Mouse (Mus musculus) neural tube, embryonic 13.5 days (tissue): ENCODE data around the gene Dusp13. TPM values are rescaled to one million over a fixed set of nuclear protein-coding genes. Genes with fewer than 3 reads are reported as not detected.
A peak's percentile ranks its signal among the peaks of the same experiment; 100 is the strongest.

ENCODE experiments used
- ATAC-seq: fragments of 200-750 bp; cut with Nextera tagmentation; 2 replicates; pipeline ENCODE4 v1.8.0; 2017; ENCODE audit warnings: low read depth, mild to moderate bottlenecking, moderate TSS enrichment, moderate library complexity
- H3K27ac ChIP-seq: fragments of 300-500 bp; sonication (generic); replicated peaks from 2 replicates; pipeline ENCODE4 v1.5.1; 2015; ENCODE audit warnings: moderate library complexity, mild to moderate bottlenecking, inconsistent platforms
- H3K27me3 ChIP-seq: fragments of 300-500 bp; sonication (generic); 2 replicates; pipeline ENCODE4 v1.6.1; 2015; ENCODE audit warnings: mild to moderate bottlenecking, inconsistent platforms
- H3K36me3 ChIP-seq: fragments of 300-500 bp; sonication (generic); 2 replicates; pipeline ENCODE4 v1.6.1; 2015; ENCODE audit warnings: mild to moderate bottlenecking, inconsistent platforms
- H3K4me1 ChIP-seq: fragments of 300-500 bp; sonication (generic); replicated peaks from 2 replicates; pipeline ENCODE4 v1.6.1; 2015; ENCODE audit warnings: inconsistent platforms
- H3K4me2 ChIP-seq: fragments of 300-500 bp; sonication (generic); 2 replicates; pipeline ENCODE4 v1.6.1; 2015; ENCODE audit warnings: inconsistent platforms, mild to moderate bottlenecking, moderate library complexity
- H3K4me3 ChIP-seq: fragments of 300-500 bp; sonication (generic); 2 replicates; pipeline ENCODE4 v1.5.1; 2015; ENCODE audit warnings: mild to moderate bottlenecking, inconsistent platforms
- H3K9ac ChIP-seq: fragments of 300-500 bp; sonication (generic); 2 replicates; pipeline ENCODE4 v1.6.1; 2015; ENCODE audit warnings: moderate library complexity, mild to moderate bottlenecking, inconsistent platforms
- H3K9me3 ChIP-seq: fragments of 300-500 bp; sonication (generic); 2 replicates; pipeline ENCODE4 v1.6.1; 2016; ENCODE audit warnings: inconsistent platforms
- WGBS: fragments of 180-500 bp; shearing (Covaris S2); methylation state at CpG from one replicate; pipeline ENCODE4 v1.1.7; 2015; 5-methylcytosine and 5-hydroxymethylcytosine counted together
- polyA plus RNA-seq: library from polyadenylated mRNA; unstranded; fragments of >200 nt; fragmentation: Nextera tagmentation; extraction: Ambion mirVana; gene quantifications from 2 replicates; pipeline ENCODE4 v1.2.1, GENCODE M21; 2015

The Dusp13 gene
- polyA plus RNA-seq, 1 experiment from 2014 or later = not detected

DNA sequence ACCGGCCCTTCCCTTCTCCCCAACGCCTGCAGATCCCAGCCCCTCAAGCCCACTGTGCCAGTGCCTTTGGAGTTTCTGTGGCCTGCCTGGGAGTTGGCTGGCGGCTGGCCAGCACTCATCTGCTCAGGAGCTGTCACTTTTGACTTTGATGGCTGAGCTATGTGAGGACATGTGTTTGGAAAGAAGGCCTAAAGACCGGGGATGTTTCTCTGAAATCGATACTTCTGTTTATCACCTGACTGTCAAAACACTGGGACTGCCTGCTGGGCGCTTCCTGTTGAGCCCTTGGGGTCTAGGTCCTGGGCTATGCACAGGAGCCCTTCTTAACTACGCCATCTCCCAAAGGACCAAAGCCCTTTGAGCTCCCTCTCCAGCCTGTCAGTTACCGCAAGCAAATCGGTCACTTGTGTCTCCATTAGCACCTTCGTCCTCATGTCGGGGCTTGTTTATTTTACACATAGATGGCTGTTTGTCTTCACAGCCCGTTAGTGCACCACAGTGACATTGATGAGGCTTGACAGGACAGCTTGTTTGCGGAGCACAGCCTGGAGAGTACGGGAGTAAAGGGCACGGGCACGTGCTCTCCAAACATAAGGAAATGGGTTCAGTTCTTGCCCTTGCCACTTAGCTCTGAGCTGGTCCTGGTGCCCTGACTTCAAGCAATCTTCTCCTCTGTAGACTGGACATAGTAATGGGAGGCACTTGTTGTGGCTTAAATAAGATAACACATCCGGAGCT is 31.2 kb downstream of the Dusp13 start:
- ATAC-seq = no peak
- 0 out of 2 replicates have a peak, but pooled peaks cover 4% of the 10 kb centered on the region for H3K4me1 ChIP-seq
- H3K9me3 ChIP-seq = no peaks in the 10 kb centered on the region
- H3K4me3 ChIP-seq = no peak overlapping the region
- no peaks in the 10 kb centered on the region for H3K27me3 ChIP-seq
- no peak overlapping the region for H3K4me2 ChIP-seq
- WGBS = 74% methylated on average over 17 of the region's 17 CpGs
- no peak overlapping the region for H3K27ac ChIP-seq
- H3K36me3 ChIP-seq = no peaks in the 10 kb centered on the region
- H3K9ac ChIP-seq = no peak overlapping the region

DNA sequence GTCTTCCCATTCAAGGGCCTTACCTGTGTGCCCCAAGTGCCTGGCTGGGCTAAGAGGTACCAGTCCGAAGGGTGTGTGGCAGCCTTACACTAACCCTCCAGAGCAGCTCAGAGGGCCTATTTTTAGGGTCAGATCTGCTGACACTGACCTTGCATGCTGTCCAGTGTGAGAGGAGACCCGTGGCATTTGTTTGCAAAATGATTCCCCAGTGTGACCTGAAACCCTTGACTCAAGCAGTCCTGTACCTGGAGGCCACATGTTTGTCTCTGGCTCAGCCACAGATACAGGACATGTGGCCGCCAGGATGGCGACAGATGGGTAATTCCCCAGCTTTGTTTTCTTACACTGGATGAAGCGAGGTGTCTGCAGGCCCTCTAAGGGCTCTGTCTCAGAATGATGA is 36.5 kb downstream of the Dusp13 start, which contains the start of gene Dupd1:
Gene Dupd1 (minus strand): TSS at position 91 of the 400 bp plus-strand sequence.
- Histone ChIP-seq H3K27me3 (no peaks in the 10 kb centered on the region), H3K9ac (no peak within 1 kb of the TSS), H3K4me2 (no peak within 1 kb of the TSS), H3K9me3 (no peaks in the 10 kb centered on the region), H3K4me3 (no peak within 1 kb of the TSS), H3K27ac (no peak within 1 kb of the TSS), H3K4me1 (no peaks in the 10 kb centered on the region), H3K36me3 (no peaks in the 10 kb centered on the region)
- 71% methylated on average over 5 of the region's 5 CpGs for WGBS
- no peak for ATAC-seq

- Histone ChIP-seq H3K4me3 (no peak overlapping the region), H3K9me3 (no peaks in the 10 kb centered on the region), H3K9ac (no peak overlapping the region), H3K27me3 (no peaks in the 10 kb centered on the region), H3K4me1 (peaks cover 10% of the 10 kb centered on the region; the same call in 1 of the 2 replicates), H3K27ac (no peak overlapping the region), H3K4me2 (no peak overlapping the region), H3K36me3 (no peaks in the 10 kb centered on the region)
- no peak for ATAC-seq
- WGBS = 67% methylated on average over 2 of the region's 2 CpGs
These were observed 39.8 kb downstream of the Dusp13 start for GRCm38 (mm10) chr14:21711231-21711630.

DNA sequence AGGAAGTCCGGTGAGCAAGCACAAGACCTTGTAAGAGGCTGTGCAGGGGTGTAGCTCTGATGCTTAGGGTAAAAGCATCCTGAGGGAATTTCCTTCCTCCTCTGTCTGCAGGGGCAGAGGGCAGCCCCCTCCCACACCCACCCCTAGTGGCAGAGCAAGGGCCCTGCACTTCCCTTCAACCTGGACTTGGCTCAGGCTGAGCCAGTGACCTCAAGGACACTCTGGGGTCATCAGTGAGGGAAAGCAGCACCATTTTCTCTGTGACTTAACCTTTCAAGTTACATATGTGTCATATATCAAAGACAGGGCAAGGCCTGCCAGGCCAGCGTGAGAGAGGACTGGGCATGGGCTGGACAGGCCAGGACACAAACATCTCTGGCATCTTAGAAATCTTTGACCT is 41.4 kb downstream of the Dusp13 start:
- Histone ChIP-seq H3K27me3 (no peaks in the 10 kb centered on the region), H3K9ac (no peak overlapping the region), H3K4me2 (no peak overlapping the region), H3K27ac (no peak overlapping the region), H3K4me1 (peaks cover 10% of the 10 kb centered on the region; the same call in 1 of the 2 replicates), H3K36me3 (no peaks in the 10 kb centered on the region), H3K4me3 (no peak overlapping the region), H3K9me3 (no peaks in the 10 kb centered on the region)
- no peak for ATAC-seq
- WGBS = 65% methylated on average over 2 of the region's 2 CpGs

DNA sequence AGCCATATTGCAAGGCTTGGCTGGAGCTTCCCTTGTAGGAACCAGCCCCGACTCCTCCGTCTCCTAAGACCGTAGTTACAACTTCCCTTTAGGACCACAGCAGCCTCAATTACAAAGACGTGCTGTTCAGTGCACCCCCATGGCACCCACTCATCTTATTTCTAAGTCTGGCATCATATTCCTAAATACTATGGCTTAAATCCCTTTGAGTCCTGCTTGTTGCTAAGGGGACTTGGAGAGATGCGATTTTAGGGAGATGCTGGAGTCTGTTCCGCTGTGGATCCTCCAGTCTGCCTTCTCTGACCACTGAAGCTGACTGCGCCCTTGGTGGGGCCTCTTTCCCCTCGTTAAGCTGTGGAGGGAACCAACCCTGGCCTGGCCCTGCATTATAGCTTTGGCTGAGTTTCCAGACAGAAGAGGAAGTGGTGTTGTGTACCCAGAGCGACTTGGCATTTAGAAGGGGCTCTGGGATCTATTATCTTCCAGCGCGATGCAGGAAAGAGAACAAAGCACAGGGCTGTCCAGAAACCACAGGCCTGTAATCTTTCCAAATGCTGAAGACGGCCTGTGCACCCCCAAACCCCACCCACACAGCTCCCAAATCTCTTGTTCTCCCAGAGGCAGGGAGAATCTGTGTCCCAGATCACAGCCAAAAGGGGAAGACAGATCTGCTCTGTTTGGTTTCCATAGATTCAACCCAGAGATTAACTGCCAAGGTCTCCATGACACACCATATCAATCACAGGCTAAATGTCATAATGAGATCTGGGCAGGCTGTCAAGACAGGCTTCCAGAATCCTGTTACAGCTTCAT is 44.0 kb downstream of the Dusp13 start:
- no peak overlapping the region for H3K4me2 ChIP-seq

DNA sequence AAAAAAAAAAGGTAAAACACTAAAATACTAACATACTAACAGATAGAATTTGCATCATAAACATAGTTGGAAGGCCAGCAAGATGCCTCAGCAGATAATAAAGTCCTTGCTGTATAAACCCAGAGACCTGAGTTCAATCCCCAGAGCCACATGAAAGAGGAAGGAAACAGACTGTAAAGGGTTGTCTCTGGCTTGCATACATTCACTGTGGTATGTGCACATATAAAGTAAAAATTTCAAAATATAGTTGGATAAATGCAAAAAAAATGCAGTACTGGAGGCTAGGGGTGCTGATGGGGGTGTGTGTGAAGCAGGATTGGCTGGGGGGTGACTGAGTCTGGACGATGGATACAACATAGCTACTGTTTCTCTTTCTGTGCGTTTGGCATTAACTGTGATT is 45.5 kb downstream of the Dusp13 start:
- Histone ChIP-seq H3K27me3 (no peaks in the 10 kb centered on the region), H3K4me3 (no peak overlapping the region), H3K9ac (no peak overlapping the region), H3K9me3 (no peaks in the 10 kb centered on the region), H3K4me2 (no peak overlapping the region), H3K36me3 (no peaks in the 10 kb centered on the region), H3K27ac (no peak overlapping the region), H3K4me1 (peaks cover 10% of the 10 kb centered on the region; the same call in 1 of the 2 replicates)
- ATAC-seq = no peak
- WGBS = 87% methylated on average over 2 of the region's 2 CpGs

More for the DNA sequence above, 44.0 kb downstream of the Dusp13 start:
- Histone ChIP-seq H3K27ac (peak overlapping the region; percentile 67), H3K4me1 (peaks cover 10% of the 10 kb centered on the region; the same call in 1 of the 2 replicates), H3K9me3 (no peaks in the 10 kb centered on the region), H3K4me3 (no peak overlapping the region), H3K27me3 (no peaks in the 10 kb centered on the region), H3K9ac (no peak overlapping the region), H3K36me3 (no peaks in the 10 kb centered on the region)
- no peak for ATAC-seq
- WGBS = 58% methylated on average over 12 of the region's 12 CpGs

- peaks cover 10% of the 10 kb centered on the region; the same call in 1 of the 2 replicates for H3K4me1 ChIP-seq
- no peak overlapping the region for H3K4me2 ChIP-seq
- H3K36me3 ChIP-seq = no peaks in the 10 kb centered on the region
- H3K27me3 ChIP-seq = no peaks in the 10 kb centered on the region
- WGBS = 84% methylated on average over 5 of the region's 5 CpGs
- H3K27ac ChIP-seq = no peak overlapping the region
- no peak for ATAC-seq
- no peaks in the 10 kb centered on the region for H3K9me3 ChIP-seq
- H3K9ac ChIP-seq = no peak overlapping the region
- H3K4me3 ChIP-seq = no peak overlapping the region
These were observed 47.7 kb downstream of the Dusp13 start for GRCm38 (mm10) chr14:21703255-21703654.

DNA sequence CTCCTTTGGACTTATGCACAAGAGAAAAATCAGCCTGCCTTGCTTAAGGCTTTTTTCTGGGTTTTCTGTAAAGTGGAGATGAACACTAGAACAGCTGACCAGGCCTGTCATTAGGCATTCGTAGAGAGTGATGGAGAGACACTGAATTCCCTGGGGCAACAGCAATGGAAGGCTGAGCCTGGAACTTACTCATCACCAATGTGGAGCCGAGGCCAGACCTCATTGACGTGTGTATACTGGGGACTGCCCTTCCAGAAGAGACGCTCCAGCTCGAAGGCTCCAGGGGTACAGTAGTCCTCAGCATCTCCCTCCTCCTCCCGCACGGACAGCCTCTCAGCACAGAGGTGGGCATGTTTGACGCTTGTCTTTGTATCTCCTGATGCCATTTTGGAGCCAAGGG is 48.3 kb downstream of the Dusp13 start:
- H3K36me3 ChIP-seq = no peaks in the 10 kb centered on the region
- no peak overlapping the region for H3K4me3 ChIP-seq
- no peak for ATAC-seq
- H3K4me1 ChIP-seq = peaks cover 10% of the 10 kb centered on the region; the same call in 1 of the 2 replicates
- H3K4me2 ChIP-seq = no peak overlapping the region
- no peaks in the 10 kb centered on the region for H3K27me3 ChIP-seq
- no peaks in the 10 kb centered on the region for H3K9me3 ChIP-seq
- WGBS = 83% methylated on average over 8 of the region's 8 CpGs
- H3K27ac ChIP-seq = no peak overlapping the region
- H3K9ac ChIP-seq = no peak overlapping the region

DNA sequence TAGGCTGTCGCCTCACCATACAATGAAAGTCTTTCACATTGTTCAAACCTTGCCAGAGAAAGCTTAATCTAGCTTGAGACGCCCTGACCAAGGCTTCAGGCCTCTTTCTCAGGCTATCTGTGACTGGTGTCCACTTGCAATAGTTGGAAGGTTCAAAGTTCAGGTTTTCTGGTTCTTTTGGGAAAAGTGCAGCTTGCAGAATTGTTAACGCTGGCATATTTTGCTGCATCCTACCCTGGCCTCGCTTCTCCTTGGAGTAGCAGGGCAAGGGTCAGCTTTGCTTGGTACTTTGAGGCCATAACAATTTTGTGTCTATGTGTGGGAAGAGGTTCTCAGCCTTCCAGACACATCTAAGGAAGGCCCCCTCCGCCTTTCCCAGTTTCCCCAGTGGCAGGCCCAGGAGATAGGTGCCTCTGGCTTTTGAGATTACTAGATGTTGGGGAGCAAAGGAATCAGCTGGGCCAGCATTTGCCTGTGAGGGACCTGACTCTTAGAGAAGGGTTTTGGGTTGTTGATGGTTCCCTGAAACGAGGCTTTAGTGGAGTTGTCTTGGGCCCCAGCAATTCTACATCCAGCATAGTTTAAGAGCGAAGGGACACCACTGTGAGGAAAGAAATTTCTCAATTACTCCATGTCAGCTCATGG is 54.7 kb downstream of the Dusp13 start:
- no peak overlapping the region for H3K9ac ChIP-seq
- no peak overlapping the region for H3K4me3 ChIP-seq
- H3K27me3 ChIP-seq = no peaks in the 10 kb centered on the region
- no peak for ATAC-seq
- H3K4me2 ChIP-seq = no peak overlapping the region
- no peaks in the 10 kb centered on the region for H3K9me3 ChIP-seq
- H3K4me1 ChIP-seq = no peaks in the 10 kb centered on the region; the same call in 1 of the 2 replicates
- 77% methylated on average over 7 of the region's 7 CpGs for WGBS
- H3K36me3 ChIP-seq = no peaks in the 10 kb centered on the region
- H3K27ac ChIP-seq = no peak overlapping the region

GRCm38 (mm10) chr14:21695020-21695419 is 56.0 kb downstream of the Dusp13 start:
- Histone ChIP-seq H3K27ac (no peak overlapping the region), H3K9ac (no peak overlapping the region)

GRCm38 (mm10) chr14:21691070-21691469 is 59.9 kb downstream of the Dusp13 start:
- no peak for ATAC-seq
- Histone ChIP-seq H3K4me1 (peaks cover 9% of the 10 kb centered on the region), H3K9ac (no peak overlapping the region), H3K9me3 (no peaks in the 10 kb centered on the region), H3K27me3 (peaks cover 8% of the 10 kb centered on the region), H3K4me3 (no peak overlapping the region), H3K27ac (no peak overlapping the region), H3K4me2 (no peak overlapping the region), H3K36me3 (no peaks in the 10 kb centered on the region)
- WGBS = 91% methylated on average over 3 of the region's 3 CpGs

More at GRCm38 (mm10) chr14:21695020-21695419, 56.0 kb downstream of the Dusp13 start:
- no peak overlapping the region for H3K4me3 ChIP-seq
- ATAC-seq = no peak
- no peaks in the 10 kb centered on the region; the same call in 1 of the 2 replicates for H3K4me1 ChIP-seq
- H3K4me2 ChIP-seq = no peak overlapping the region
- H3K36me3 ChIP-seq = no peaks in the 10 kb centered on the region
- 80% methylated on average over 6 of the region's 6 CpGs for WGBS
- H3K27me3 ChIP-seq = no peaks in the 10 kb centered on the region
- H3K9me3 ChIP-seq = no peaks in the 10 kb centered on the region
